Mouse (Mus musculus): ENCODE measurements around the gene Padi6. TPM values are rescaled to one million over a fixed set of nuclear protein-coding genes. Genes with fewer than 3 reads are reported as not detected.

The Padi6 gene
- polyA plus RNA-seq, 1 experiment from 2014 or later, result not detected

- no peaks in the 10 kb centered on the region for H3K27me3 ChIP-seq (replicated peaks; ENCODE audit: control insufficient read depth, insufficient read depth, low read length)
- no peaks in the 10 kb centered on the region for H3K36me3 ChIP-seq (ENCODE audit: control insufficient read depth, insufficient read depth, low read length)
- no peaks in the 10 kb centered on the region for H3K4me1 ChIP-seq (ENCODE audit: control insufficient read depth, insufficient read depth, low read depth, low read length)
- H3K4me3 ChIP-seq (ENCODE audit: low read length), result no peak overlapping the region
- 81% methylated on average over 3 of the region's 3 CpGs for WGBS
- H3K27ac ChIP-seq (ENCODE audit: low read depth, low read length), result no peak overlapping the region
- H3K9ac ChIP-seq (ENCODE audit: low read depth, low read length), result no peak overlapping the region
- ATAC-seq, result no peak
- no peak overlapping the region for H3K4me2 ChIP-seq (ENCODE audit: low read length)
- H3K9me3 ChIP-seq (ENCODE audit: control insufficient read depth, low read length), result no peaks in the 10 kb centered on the region
These were observed 23.5 kb upstream of the Padi6 start for GRCm38 (mm10) chr4:140765936-140766335.

GRCm38 (mm10) chr4:140763158-140763557 is 20.7 kb upstream of the Padi6 start:
- 13% methylated on average over 9 of the region's 9 CpGs for WGBS
- Histone ChIP-seq H3K36me3 (ENCODE audit: control insufficient read depth, insufficient read depth, low read length) (no peaks in the 10 kb centered on the region), H3K9ac (ENCODE audit: low read depth, low read length) (no peak overlapping the region), H3K4me3 (ENCODE audit: low read length) (no peak overlapping the region), H3K4me1 (ENCODE audit: control insufficient read depth, insufficient read depth, low read depth, low read length) (no peaks in the 10 kb centered on the region), H3K27ac (ENCODE audit: low read depth, low read length) (no peak overlapping the region), H3K9me3 (ENCODE audit: control insufficient read depth, low read length) (no peaks in the 10 kb centered on the region), H3K4me2 (ENCODE audit: low read length) (no peak overlapping the region), H3K27me3 (replicated peaks; ENCODE audit: control insufficient read depth, insufficient read depth, low read length) (no peaks in the 10 kb centered on the region)
- no peak for ATAC-seq

- Histone ChIP-seq H3K4me2 (ENCODE audit: low read length) (no peak overlapping the region), H3K9me3 (ENCODE audit: control insufficient read depth, low read length) (no peaks in the 10 kb centered on the region), H3K27me3 (replicated peaks; ENCODE audit: control insufficient read depth, insufficient read depth, low read length) (no peaks in the 10 kb centered on the region), H3K4me3 (ENCODE audit: low read length) (no peak overlapping the region), H3K4me1 (ENCODE audit: control insufficient read depth, insufficient read depth, low read depth, low read length) (no peaks in the 10 kb centered on the region), H3K36me3 (ENCODE audit: control insufficient read depth, insufficient read depth, low read length) (no peaks in the 10 kb centered on the region), H3K9ac (ENCODE audit: low read depth, low read length) (no peak overlapping the region), H3K27ac (ENCODE audit: low read depth, low read length) (no peak overlapping the region)
- no peak for ATAC-seq
- WGBS, result 94% methylated on average over 7 of the region's 7 CpGs
These were observed 19.2 kb upstream of the Padi6 start for GRCm38 (mm10) chr4:140761601-140762000.

GRCm38 (mm10) chr4:140755811-140756210 is 13.4 kb upstream of the Padi6 start:
- ATAC-seq, result no peak
- Histone ChIP-seq H3K36me3 (ENCODE audit: control insufficient read depth, insufficient read depth, low read length) (no peaks in the 10 kb centered on the region), H3K27me3 (replicated peaks; ENCODE audit: control insufficient read depth, insufficient read depth, low read length) (no peaks in the 10 kb centered on the region), H3K9me3 (ENCODE audit: control insufficient read depth, low read length) (no peaks in the 10 kb centered on the region), H3K4me2 (ENCODE audit: low read length) (no peak overlapping the region), H3K9ac (ENCODE audit: low read depth, low read length) (no peak overlapping the region), H3K4me1 (ENCODE audit: control insufficient read depth, insufficient read depth, low read depth, low read length) (no peaks in the 10 kb centered on the region), H3K27ac (ENCODE audit: low read depth, low read length) (no peak overlapping the region), H3K4me3 (ENCODE audit: low read length) (no peak overlapping the region)
- WGBS, result 85% methylated on average over 3 of the region's 3 CpGs

- Histone ChIP-seq H3K4me1 (ENCODE audit: control insufficient read depth, insufficient read depth, low read depth, low read length) (no peaks in the 10 kb centered on the region), H3K36me3 (ENCODE audit: control insufficient read depth, insufficient read depth, low read length) (no peaks in the 10 kb centered on the region), H3K27me3 (replicated peaks; ENCODE audit: control insufficient read depth, insufficient read depth, low read length) (no peaks in the 10 kb centered on the region), H3K9ac (ENCODE audit: low read depth, low read length) (no peak overlapping the region), H3K4me2 (ENCODE audit: low read length) (no peak overlapping the region), H3K27ac (ENCODE audit: low read depth, low read length) (no peak overlapping the region), H3K9me3 (ENCODE audit: control insufficient read depth, low read length) (no peaks in the 10 kb centered on the region), H3K4me3 (ENCODE audit: low read length) (no peak overlapping the region)
- 69% methylated on average over 7 of the region's 7 CpGs for WGBS
- no peak for ATAC-seq
These were observed 10.9 kb upstream of the Padi6 start for GRCm38 (mm10) chr4:140753366-140753765.

- no peak for ATAC-seq
- Histone ChIP-seq H3K9ac (ENCODE audit: low read depth, low read length) (no peak overlapping the region), H3K4me3 (ENCODE audit: low read length) (no peak overlapping the region)
These were observed 7.9 kb upstream of the Padi6 start for GRCm38 (mm10) chr4:140750328-140750727.

GRCm38 (mm10) chr4:140747978-140748377 is 5.5 kb upstream of the Padi6 start:
- no peak overlapping the region for H3K9ac ChIP-seq (ENCODE audit: low read depth, low read length)
- no peaks in the 10 kb centered on the region for H3K9me3 ChIP-seq (ENCODE audit: control insufficient read depth, low read length)
- H3K27ac ChIP-seq (ENCODE audit: low read depth, low read length), result no peak overlapping the region
- no peak overlapping the region for H3K4me2 ChIP-seq (ENCODE audit: low read length)
- 33% methylated on average over 12 of the region's 12 CpGs for WGBS
- H3K36me3 ChIP-seq (ENCODE audit: control insufficient read depth, insufficient read depth, low read length), result no peaks in the 10 kb centered on the region
- H3K4me3 ChIP-seq (ENCODE audit: low read length), result no peak overlapping the region
- H3K4me1 ChIP-seq (ENCODE audit: control insufficient read depth, insufficient read depth, low read depth, low read length), result no peaks in the 10 kb centered on the region
- peaks cover 4% of the 10 kb centered on the region for H3K27me3 ChIP-seq (replicated peaks; ENCODE audit: control insufficient read depth, insufficient read depth, low read length)
- no peak for ATAC-seq

More at GRCm38 (mm10) chr4:140750328-140750727, 7.9 kb upstream of the Padi6 start:
- 7% methylated on average over 19 of the region's 19 CpGs for WGBS
- peaks cover 4% of the 10 kb centered on the region for H3K27me3 ChIP-seq (replicated peaks; ENCODE audit: control insufficient read depth, insufficient read depth, low read length)
- H3K27ac ChIP-seq (ENCODE audit: low read depth, low read length), result no peak overlapping the region
- no peaks in the 10 kb centered on the region for H3K4me1 ChIP-seq (ENCODE audit: control insufficient read depth, insufficient read depth, low read depth, low read length)
- no peaks in the 10 kb centered on the region for H3K9me3 ChIP-seq (ENCODE audit: control insufficient read depth, low read length)
- peak overlapping the region; percentile 25 for H3K4me2 ChIP-seq (ENCODE audit: low read length)
- H3K36me3 ChIP-seq (ENCODE audit: control insufficient read depth, insufficient read depth, low read length), result no peaks in the 10 kb centered on the region

- H3K27me3 ChIP-seq (replicated peaks; ENCODE audit: control insufficient read depth, insufficient read depth, low read length), result peaks cover 4% of the 10 kb centered on the region
- H3K27ac ChIP-seq (ENCODE audit: low read depth, low read length), result no peak overlapping the region
- no peak overlapping the region for H3K9ac ChIP-seq (ENCODE audit: low read depth, low read length)
- no peaks in the 10 kb centered on the region for H3K4me1 ChIP-seq (ENCODE audit: control insufficient read depth, insufficient read depth, low read depth, low read length)
- no peaks in the 10 kb centered on the region for H3K9me3 ChIP-seq (ENCODE audit: control insufficient read depth, low read length)
- no peak overlapping the region for H3K4me2 ChIP-seq (ENCODE audit: low read length)
- WGBS, result 23% methylated on average over 3 of the region's 3 CpGs
- no peak overlapping the region for H3K4me3 ChIP-seq (ENCODE audit: low read length)
- ATAC-seq, result no peak
- no peaks in the 10 kb centered on the region for H3K36me3 ChIP-seq (ENCODE audit: control insufficient read depth, insufficient read depth, low read length)
These were observed 2.2 kb upstream of the Padi6 start for GRCm38 (mm10) chr4:140744654-140745053.

- H3K27me3 ChIP-seq (replicated peaks; ENCODE audit: control insufficient read depth, insufficient read depth, low read length), result peaks cover 4% of the 10 kb centered on the region
- no peak overlapping the region for H3K27ac ChIP-seq (ENCODE audit: low read depth, low read length)
- no peaks in the 10 kb centered on the region for H3K9me3 ChIP-seq (ENCODE audit: control insufficient read depth, low read length)
- H3K9ac ChIP-seq (ENCODE audit: low read depth, low read length), result no peak overlapping the region
- H3K4me1 ChIP-seq (ENCODE audit: control insufficient read depth, insufficient read depth, low read depth, low read length), result no peaks in the 10 kb centered on the region
- H3K4me3 ChIP-seq (ENCODE audit: low read length), result no peak overlapping the region
- no peaks in the 10 kb centered on the region for H3K36me3 ChIP-seq (ENCODE audit: control insufficient read depth, insufficient read depth, low read length)
- no peak overlapping the region for H3K4me2 ChIP-seq (ENCODE audit: low read length)
- 31% methylated on average over 4 of the region's 4 CpGs for WGBS
- no peak for ATAC-seq
These were observed 643 bp upstream of the Padi6 start for GRCm38 (mm10) chr4:140743086-140743485.

GRCm38 (mm10) chr4:140741401-140741800 is 1.0 kb downstream of the Padi6 start:
- WGBS, result 90% methylated on average over 6 of the region's 6 CpGs
- no peaks in the 10 kb centered on the region for H3K27me3 ChIP-seq (replicated peaks; ENCODE audit: control insufficient read depth, insufficient read depth, low read length)
- no peak for ATAC-seq
- no peak overlapping the region for H3K4me3 ChIP-seq (ENCODE audit: low read length)
- no peaks in the 10 kb centered on the region for H3K9me3 ChIP-seq (ENCODE audit: control insufficient read depth, low read length)
- no peak overlapping the region for H3K9ac ChIP-seq (ENCODE audit: low read depth, low read length)
- H3K4me2 ChIP-seq (ENCODE audit: low read length), result no peak overlapping the region
- H3K27ac ChIP-seq (ENCODE audit: low read depth, low read length), result no peak overlapping the region
- no peaks in the 10 kb centered on the region for H3K36me3 ChIP-seq (ENCODE audit: control insufficient read depth, insufficient read depth, low read length)
- H3K4me1 ChIP-seq (ENCODE audit: control insufficient read depth, insufficient read depth, low read depth, low read length), result no peaks in the 10 kb centered on the region
